Mouse (Mus musculus): ENCODE data around the gene Fgd4.
A peak's percentile ranks its signal among the peaks of the same experiment; 100 is the strongest.

Gene Fgd4

DNA sequence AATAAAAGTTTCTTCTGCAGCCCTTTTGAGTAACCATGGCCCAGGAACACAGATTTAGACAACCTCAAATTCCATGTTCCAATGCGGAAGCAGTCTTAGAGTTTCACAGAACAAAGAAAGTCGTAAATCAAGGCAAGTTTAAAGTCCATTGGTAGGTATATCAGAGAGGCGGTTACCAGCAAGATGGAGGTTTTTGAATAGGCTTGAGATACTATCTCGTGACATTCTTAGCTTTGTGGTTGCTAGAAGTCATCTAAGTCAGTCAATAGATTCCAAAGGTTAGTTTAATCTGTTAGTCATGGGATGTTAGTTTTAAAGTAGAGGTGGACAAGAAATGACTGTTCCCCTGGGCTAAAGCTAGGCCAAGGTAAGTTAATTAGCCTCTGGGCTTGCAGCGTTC is at the start of gene Fgd4:
Gene Fgd4, minus strand, starts transcription at position 89 of the 400 bp plus-strand sequence.
- no peak for DNase-seq (ENCODE audit: low spot score)

DNA sequence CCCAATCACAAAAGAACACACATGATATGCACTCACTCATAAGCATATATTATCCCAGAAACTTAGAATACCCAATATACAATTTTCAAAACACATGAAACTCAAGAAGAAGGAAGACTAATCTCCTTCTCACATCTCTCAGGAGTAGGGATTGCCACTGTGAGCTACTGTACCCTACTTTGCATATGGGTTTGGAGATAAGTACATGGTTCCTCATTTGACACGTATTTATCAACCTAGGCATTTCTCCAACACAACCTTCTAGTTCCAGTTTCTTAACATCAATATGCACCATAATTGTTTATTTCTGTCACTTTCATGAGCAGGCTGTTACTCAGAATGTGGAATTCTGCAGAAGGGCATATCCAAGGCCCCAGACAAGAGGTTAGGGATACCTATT is 44.8 kb upstream of the Fgd4 start:
- DNase-seq (ENCODE audit: low spot score) = no peak

GRCm38 (mm10) chr16:16633730-16634129 is 33.4 kb upstream of the Fgd4 start:
- no peak for DNase-seq (ENCODE audit: low spot score)

DNA sequence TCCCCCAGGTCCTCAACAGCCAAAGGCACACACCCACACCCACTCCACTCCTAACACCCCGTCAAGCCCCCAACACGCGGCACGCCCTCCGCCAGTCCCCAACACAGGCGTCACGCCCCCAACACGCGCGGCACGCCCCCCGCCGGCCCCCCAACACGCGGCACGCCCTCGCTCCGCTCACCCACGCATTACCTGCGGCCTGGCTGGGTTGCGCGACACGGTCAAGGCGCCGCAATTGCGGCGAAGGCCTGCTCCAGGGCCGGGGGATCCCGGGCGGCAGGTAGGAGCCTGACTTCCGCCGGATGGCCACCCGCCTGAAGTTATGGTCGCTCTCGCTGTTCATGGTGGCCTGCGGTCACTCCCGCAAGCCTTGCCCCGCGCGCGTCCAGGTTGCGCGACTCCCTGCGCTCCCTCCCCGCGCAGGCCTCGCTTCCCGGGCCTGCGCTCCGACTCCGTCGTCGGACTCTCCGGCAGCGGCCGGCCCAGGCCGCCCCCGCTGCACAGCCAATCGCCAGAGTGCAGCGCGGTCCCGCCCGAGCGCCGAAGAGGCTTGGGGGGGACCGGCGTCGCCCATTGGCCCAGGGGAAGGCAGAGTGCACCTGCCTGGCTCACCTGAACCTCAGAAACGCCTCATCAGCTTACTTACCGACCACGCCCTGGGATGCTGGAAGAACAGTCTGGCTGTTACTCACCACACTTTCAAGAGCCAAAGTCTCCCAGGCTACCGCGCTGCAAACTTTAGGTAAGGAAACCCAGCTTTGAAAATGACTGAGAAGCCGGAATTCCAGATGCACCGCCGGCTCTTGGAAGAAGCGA is 555 bp downstream of the Fgd4 start:
- DNase-seq (ENCODE audit: low spot score) = no peak

DNA sequence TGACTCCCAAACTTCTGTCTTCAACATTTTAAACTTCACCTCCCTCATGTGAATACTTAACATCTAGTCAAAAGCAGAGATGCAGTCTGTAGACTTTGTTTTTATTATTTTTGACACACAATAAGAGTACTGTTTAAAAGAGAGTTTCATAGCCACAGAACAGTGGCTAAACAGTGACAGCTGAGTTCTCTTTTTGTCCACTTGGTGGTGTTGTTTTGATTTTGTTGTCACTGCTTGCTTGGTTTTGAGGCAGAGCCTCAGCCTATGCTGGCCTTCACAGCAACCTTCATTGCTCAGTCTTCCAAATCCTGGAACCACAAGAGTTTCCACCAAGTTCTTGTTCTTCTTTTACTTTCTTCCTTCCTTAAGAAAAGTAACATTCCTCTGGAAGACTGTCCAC is 3.8 kb downstream of the Fgd4 start:
- no peak for DNase-seq (ENCODE audit: low spot score)

GRCm38 (mm10) chr16:16592622-16593021 is 7.7 kb downstream of the Fgd4 start:
- no peak for DNase-seq (ENCODE audit: low spot score)

- peak; percentile 45 for DNase-seq (ENCODE audit: low spot score)
Observed at GRCm38 (mm10) chr16:16584409-16585032, 15.8 kb downstream of the Fgd4 start.

- DNase-seq (ENCODE audit: low spot score) = no peak
Observed at GRCm38 (mm10) chr16:16576556-16576955, 23.8 kb downstream of the Fgd4 start.

DNA sequence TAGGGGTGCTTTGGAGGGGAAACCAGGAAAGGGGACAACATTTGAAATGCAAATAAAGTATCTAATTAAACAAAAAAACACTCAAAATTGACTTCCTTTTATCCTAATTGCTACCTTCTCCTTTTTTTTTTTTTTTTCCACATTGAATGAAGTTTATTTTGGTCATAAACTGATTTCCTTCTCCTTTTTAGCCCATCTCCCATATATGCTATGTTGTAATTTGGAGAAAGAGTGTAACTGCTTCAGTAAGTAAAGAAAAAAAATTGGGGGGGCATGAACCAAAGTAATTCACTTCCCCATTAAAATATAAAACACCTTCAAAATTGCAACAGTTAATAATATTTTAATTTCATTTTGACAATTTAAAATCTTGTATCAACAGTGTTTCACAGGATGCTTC is 25.8 kb downstream of the Fgd4 start:
- DNase-seq (ENCODE audit: low spot score) = no peak

DNA sequence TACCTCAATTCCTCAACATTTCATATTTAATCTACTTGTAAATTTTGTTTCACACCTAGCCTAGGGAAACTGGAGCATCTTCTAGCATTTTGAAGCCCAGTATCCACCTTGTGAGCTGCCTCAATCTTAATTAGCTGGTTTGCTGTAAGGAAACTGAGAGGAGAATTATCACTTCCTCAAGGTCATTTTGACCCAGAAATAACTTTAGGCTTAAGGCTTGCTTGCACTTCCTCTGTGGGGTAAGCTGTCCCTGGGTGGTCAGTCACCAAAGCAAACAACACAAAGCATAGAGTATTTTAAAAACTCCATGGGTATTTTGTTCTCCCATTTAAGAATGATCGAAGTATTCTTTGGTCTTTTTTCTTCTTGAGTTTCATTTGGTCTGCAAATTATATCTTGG is 27.2 kb downstream of the Fgd4 start:
- no peak for DNase-seq (ENCODE audit: low spot score)

- DNase-seq (ENCODE audit: low spot score) = no peak
Observed at GRCm38 (mm10) chr16:16571356-16571755, 29.0 kb downstream of the Fgd4 start.

- DNase-seq (ENCODE audit: low spot score) = no peak
Observed at GRCm38 (mm10) chr16:16566786-16567185, 33.6 kb downstream of the Fgd4 start.

DNA sequence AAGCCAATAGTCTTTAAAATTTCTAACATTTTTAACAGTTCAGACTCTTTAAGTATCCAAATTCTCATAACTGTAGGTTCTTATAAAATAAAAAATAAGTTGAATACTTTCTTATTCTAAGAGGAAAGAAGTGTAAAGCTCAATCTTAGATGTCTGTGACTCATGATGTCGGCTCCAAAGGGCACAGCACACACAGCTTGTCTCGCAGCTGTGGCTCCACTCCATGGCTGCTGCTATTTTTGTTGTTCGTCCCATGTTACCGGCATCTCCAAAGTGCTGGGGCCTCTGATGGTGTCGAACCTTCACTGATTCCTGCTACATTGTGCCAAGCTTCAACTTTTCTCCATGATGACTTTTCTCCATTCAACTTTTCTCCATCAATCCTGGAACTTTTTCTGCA is 34.1 kb downstream of the Fgd4 start:
- DNase-seq (ENCODE audit: low spot score) = no peak

DNA sequence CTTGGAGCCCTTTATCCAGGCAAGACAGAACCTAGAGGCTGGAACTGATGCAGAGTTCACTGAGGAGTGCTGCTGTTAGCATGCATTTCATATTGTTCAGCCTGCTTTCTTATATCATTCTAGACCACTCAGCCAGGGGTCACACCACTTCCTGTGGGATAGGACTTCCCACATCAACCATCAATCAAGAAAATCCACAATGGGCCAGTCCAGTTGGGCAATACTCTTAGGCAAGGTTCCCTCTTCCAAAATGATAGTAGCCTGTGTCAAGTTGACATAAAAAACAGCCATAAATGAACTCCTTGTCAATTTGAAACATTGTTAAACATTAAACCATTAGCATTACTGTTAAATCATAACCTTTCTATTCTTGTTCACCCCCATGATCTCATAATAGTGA is 34.6 kb downstream of the Fgd4 start:
- no peak for DNase-seq (ENCODE audit: low spot score)

DNA sequence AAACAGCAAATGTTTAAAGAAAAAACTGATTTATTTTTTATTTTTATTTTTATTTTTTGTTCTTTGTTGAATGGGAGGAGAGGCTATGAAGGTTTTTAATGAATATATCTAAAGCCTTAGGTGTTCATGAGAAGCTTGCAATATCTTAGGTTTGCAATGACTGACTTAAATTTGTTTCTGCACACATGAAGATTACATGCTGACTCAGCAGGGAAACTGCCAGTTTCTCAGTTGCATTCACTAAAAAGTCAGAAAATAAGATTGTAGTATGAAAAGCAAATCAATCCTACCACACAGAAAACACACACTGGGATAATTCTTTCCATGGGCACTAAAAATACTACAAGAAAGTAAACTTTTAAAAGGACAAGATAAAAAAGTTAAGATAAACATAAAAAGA is 39.6 kb downstream of the Fgd4 start:
- DNase-seq (ENCODE audit: low spot score) = no peak

- peak; percentile 85 for DNase-seq (ENCODE audit: low spot score)
Observed at GRCm38 (mm10) chr16:16559878-16560531, 40.3 kb downstream of the Fgd4 start.

GRCm38 (mm10) chr16:16559016-16559877 is 41.1 kb downstream of the Fgd4 start:
- DNase-seq (ENCODE audit: low spot score) = peak; percentile 23

GRCm38 (mm10) chr16:16557738-16558137 is 42.6 kb downstream of the Fgd4 start:
- peak; percentile 27 for DNase-seq (ENCODE audit: low spot score)

DNA sequence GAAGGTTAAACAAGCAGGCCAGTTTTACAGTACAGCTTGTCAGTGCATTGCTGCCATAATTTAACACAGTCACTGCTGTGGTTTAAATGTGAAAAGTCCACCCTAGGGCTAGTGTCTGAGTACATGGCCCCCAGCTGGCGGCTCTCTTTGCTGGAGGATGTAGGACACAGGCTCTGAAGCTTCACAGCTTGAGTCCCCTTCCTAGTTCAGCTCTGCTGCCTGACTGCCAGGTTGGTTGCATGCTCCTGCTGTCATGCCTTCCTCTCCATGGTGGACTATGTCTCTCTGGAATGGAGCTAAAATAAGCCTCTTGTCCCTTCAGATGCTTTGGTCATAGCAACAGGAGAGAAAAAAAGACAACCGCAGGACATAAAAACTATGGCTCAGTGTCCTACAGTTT is 46.3 kb downstream of the Fgd4 start:
- no peak for DNase-seq (ENCODE audit: low spot score)

DNA sequence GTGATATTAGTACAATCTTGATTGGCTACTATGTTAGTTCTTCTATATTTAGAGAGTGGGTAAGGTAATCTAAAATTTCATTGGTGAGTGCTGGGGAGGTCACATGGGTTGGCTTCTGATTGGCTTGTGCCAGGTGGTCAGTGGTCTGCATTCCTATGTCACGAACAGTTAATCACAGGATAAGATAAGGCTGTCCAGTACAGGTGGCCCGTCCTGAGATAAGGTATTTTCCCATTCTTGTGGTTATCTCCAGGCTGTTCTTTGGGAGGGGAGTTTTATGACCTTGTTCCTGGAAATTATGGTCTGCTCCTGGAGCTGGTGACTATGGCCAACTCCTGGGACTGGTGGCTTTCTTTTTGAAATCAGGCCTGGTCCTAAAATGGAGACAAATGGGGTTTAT is 48.2 kb downstream of the Fgd4 start:
- DNase-seq (ENCODE audit: low spot score) = no peak

- no peak for DNase-seq (ENCODE audit: low spot score)
Observed at GRCm38 (mm10) chr16:16549105-16549504, 51.2 kb downstream of the Fgd4 start.

GRCm38 (mm10) chr16:16546657-16547056 is 53.7 kb downstream of the Fgd4 start:
- DNase-seq (ENCODE audit: low spot score) = no peak

Data from left cerebral cortex, adult 11 months (tissue).